Mouse (Mus musculus): Measurements from ENCODE around the gene Brox. TPM values are rescaled to one million over a fixed set of nuclear protein-coding genes. Genes with fewer than 3 reads are reported as not detected.

The Brox gene
- polyA plus RNA-seq, 1 experiment from 2014 or later: 78.6 TPM

Other genes starting within 250 kb of the Brox start
- 6.8 and 8.2 TPM in 2 replicates for gene Disp1, start 75.7 kb downstream of the Brox start, polyA plus RNA-seq (2015; fragmentation: Nextera tagmentation; extraction: Ambion mirVana)
- 47.3 and 49.5 TPM in 2 replicates for gene Aida, start 679 bp downstream of the Brox start, polyA plus RNA-seq (2015; fragmentation: Nextera tagmentation; extraction: Ambion mirVana)
- 90.0 and 98.0 TPM in 2 replicates for gene Mia3, start 72.3 kb upstream of the Brox start, polyA plus RNA-seq (2015; fragmentation: Nextera tagmentation; extraction: Ambion mirVana)
- 18.6 and 19.1 TPM in 2 replicates for gene Taf1a, start 91.7 kb upstream of the Brox start, polyA plus RNA-seq (2015; fragmentation: Nextera tagmentation; extraction: Ambion mirVana)
- 0.10 and 0.25 TPM in 2 replicates for gene Hhipl2, start 120.9 kb upstream of the Brox start, polyA plus RNA-seq (2015; fragmentation: Nextera tagmentation; extraction: Ambion mirVana)

Data from forebrain, embryonic 13.5 days (tissue).